Mouse (Mus musculus): ENCODE data around the gene Mast3.

GRCm38 (mm10) chr8:70846371-70847154, 41.7 kb upstream of the Mast3 start:
- TF ChIP-seq CTCF (IDR thresholded peaks at IDR 0.05; ENCODE audit: extremely low read depth, insufficient read length, insufficient replicate concordance, low read depth, low read length) (peak; percentile 26; the same call in 1 of the 2 replicates), POLR2A (IDR thresholded peaks at IDR 0.05; ENCODE audit: low read depth, low read length) (no peak)

All from small intestine, adult 2 months (tissue).